Mouse (Mus musculus): ENCODE results near the gene Ucn2. TPM values are rescaled to one million over a fixed set of nuclear protein-coding genes. Genes with fewer than 3 reads are reported as not detected.
A peak's percentile ranks its signal among the peaks of the same experiment; 100 is the strongest.

Ucn2 gene
- polyA plus RNA-seq, 1 experiment: 0.75 TPM

GRCm38 (mm10) chr9:108964338-108964737, 21.5 kb upstream of the Ucn2 start:
- no peak for DNase-seq (ENCODE audit: low read depth)
- no peak for TF ChIP-seq CTCF (IDR thresholded peaks at IDR 0.05; ENCODE audit: borderline replicate concordance, extremely low read depth, insufficient read depth, insufficient read length)
- no peak for TF ChIP-seq POLR2A (IDR thresholded peaks at IDR 0.05; ENCODE audit: borderline replicate concordance, extremely low read depth, insufficient read depth, insufficient read length, poor library complexity, severe bottlenecking)

- no peak for TF ChIP-seq CTCF (IDR thresholded peaks at IDR 0.05; ENCODE audit: borderline replicate concordance, extremely low read depth, insufficient read depth, insufficient read length)
- no peak for TF ChIP-seq POLR2A (IDR thresholded peaks at IDR 0.05; ENCODE audit: borderline replicate concordance, extremely low read depth, insufficient read depth, insufficient read length, poor library complexity, severe bottlenecking)
- no peak for DNase-seq (ENCODE audit: low read depth)
Observed at GRCm38 (mm10) chr9:108970623-108971022, 15.2 kb upstream of the Ucn2 start.

GRCm38 (mm10) chr9:108976483-108976882, 9.3 kb upstream of the Ucn2 start:
- no peak for DNase-seq (ENCODE audit: low read depth)
- TF ChIP-seq CTCF (IDR thresholded peaks at IDR 0.05; ENCODE audit: borderline replicate concordance, extremely low read depth, insufficient read depth, insufficient read length): no peak
- TF ChIP-seq POLR2A (IDR thresholded peaks at IDR 0.05; ENCODE audit: borderline replicate concordance, extremely low read depth, insufficient read depth, insufficient read length, poor library complexity, severe bottlenecking): no peak

- TF ChIP-seq CTCF (IDR thresholded peaks at IDR 0.05; ENCODE audit: borderline replicate concordance, extremely low read depth, insufficient read depth, insufficient read length): no peak
- no peak for TF ChIP-seq POLR2A (IDR thresholded peaks at IDR 0.05; ENCODE audit: borderline replicate concordance, extremely low read depth, insufficient read depth, insufficient read length, poor library complexity, severe bottlenecking)
- DNase-seq (ENCODE audit: low read depth): no peak
Observed at GRCm38 (mm10) chr9:108977966-108978365, 7.8 kb upstream of the Ucn2 start.

GRCm38 (mm10) chr9:108982498-108982897, 3.3 kb upstream of the Ucn2 start:
- DNase-seq (ENCODE audit: low read depth): no peak
- TF ChIP-seq CTCF (IDR thresholded peaks at IDR 0.05; ENCODE audit: borderline replicate concordance, extremely low read depth, insufficient read depth, insufficient read length): no peak
- no peak for TF ChIP-seq POLR2A (IDR thresholded peaks at IDR 0.05; ENCODE audit: borderline replicate concordance, extremely low read depth, insufficient read depth, insufficient read length, poor library complexity, severe bottlenecking)

- TF ChIP-seq CTCF (IDR thresholded peaks at IDR 0.05; ENCODE audit: borderline replicate concordance, extremely low read depth, insufficient read depth, insufficient read length): no peak
- no peak for TF ChIP-seq POLR2A (IDR thresholded peaks at IDR 0.05; ENCODE audit: borderline replicate concordance, extremely low read depth, insufficient read depth, insufficient read length, poor library complexity, severe bottlenecking)
- no peak for DNase-seq (ENCODE audit: low read depth)
Observed at GRCm38 (mm10) chr9:108983209-108983608, 2.6 kb upstream of the Ucn2 start.

- DNase-seq (ENCODE audit: low read depth): peak; percentile 8
- TF ChIP-seq POLR2A (IDR thresholded peaks at IDR 0.05; ENCODE audit: borderline replicate concordance, extremely low read depth, insufficient read depth, insufficient read length, poor library complexity, severe bottlenecking): no peak
- TF ChIP-seq CTCF (IDR thresholded peaks at IDR 0.05; ENCODE audit: borderline replicate concordance, extremely low read depth, insufficient read depth, insufficient read length): no peak
Observed at GRCm38 (mm10) chr9:108987704-108988350, 2.0 kb downstream of the Ucn2 start.

GRCm38 (mm10) chr9:108989802-108990461, 4.1 kb downstream of the Ucn2 start:
- TF ChIP-seq POLR2A (IDR thresholded peaks at IDR 0.05; ENCODE audit: borderline replicate concordance, extremely low read depth, insufficient read depth, insufficient read length, poor library complexity, severe bottlenecking) (no peak), CTCF (IDR thresholded peaks at IDR 0.05; ENCODE audit: borderline replicate concordance, extremely low read depth, insufficient read depth, insufficient read length) (no peak)
- no peak for DNase-seq (ENCODE audit: low read depth)

- DNase-seq (ENCODE audit: low read depth): no peak
- TF ChIP-seq CTCF (IDR thresholded peaks at IDR 0.05; ENCODE audit: borderline replicate concordance, extremely low read depth, insufficient read depth, insufficient read length) (no peak), POLR2A (IDR thresholded peaks at IDR 0.05; ENCODE audit: borderline replicate concordance, extremely low read depth, insufficient read depth, insufficient read length, poor library complexity, severe bottlenecking) (no peak)
Observed at GRCm38 (mm10) chr9:108990462-108990820, 4.6 kb downstream of the Ucn2 start.

- TF ChIP-seq CTCF (IDR thresholded peaks at IDR 0.05; ENCODE audit: borderline replicate concordance, extremely low read depth, insufficient read depth, insufficient read length) (no peak), POLR2A (IDR thresholded peaks at IDR 0.05; ENCODE audit: borderline replicate concordance, extremely low read depth, insufficient read depth, insufficient read length, poor library complexity, severe bottlenecking) (peak; percentile 51; the same call in 1 of the 2 replicates)
- peak; percentile 100 for DNase-seq (ENCODE audit: low read depth)
Observed at GRCm38 (mm10) chr9:108991428-108992084, 5.7 kb downstream of the Ucn2 start, which contains the start of gene Pfkfb4. Pfkfb4 (plus strand) TSS chr9:108991778.

GRCm38 (mm10) chr9:108992085-108992469, 6.3 kb downstream of the Ucn2 start:
- TF ChIP-seq CTCF (IDR thresholded peaks at IDR 0.05; ENCODE audit: borderline replicate concordance, extremely low read depth, insufficient read depth, insufficient read length) (no peak), POLR2A (IDR thresholded peaks at IDR 0.05; ENCODE audit: borderline replicate concordance, extremely low read depth, insufficient read depth, insufficient read length, poor library complexity, severe bottlenecking) (no peak)
- DNase-seq (ENCODE audit: low read depth): no peak
